Mouse (Mus musculus) limb, embryonic 11.5 days (tissue): Measurements from ENCODE around the gene Serpina3f. TPM values are rescaled to one million over a fixed set of nuclear protein-coding genes. Genes with fewer than 3 reads are reported as not detected.
"Not testable (repeated sequence)": the region's sequence is repeated elsewhere in the genome, so short reads cannot be mapped to it uniquely, and the experiment has no call there.

Experiments
- ATAC-seq: fragments of 200-750 bp; cut with Nextera tagmentation; 2 replicates; pipeline ENCODE4 v1.8.0; 2017; ENCODE audit warnings: low read depth; ENCODE audit not compliant: insufficient number of reproducible peaks, low FRiP score, low TSS enrichment
- DNase-seq: peaks from one replicate; pipeline ENCODE4 v3.0.0-alpha.2; 2015; ENCODE audit warnings: low spot score
- H3K27ac ChIP-seq: fragments of 300-500 bp; sonication (generic); replicated peaks from 2 replicates; pipeline ENCODE4 v1.5.1; 2014; ENCODE audit warnings: low read depth, mild to moderate bottlenecking, low read length
- H3K27me3 ChIP-seq: fragments of 300-500 bp; sonication (generic); 2 replicates; pipeline ENCODE4 v1.6.1; 2014; ENCODE audit warnings: mild to moderate bottlenecking, low read length, mixed read lengths; ENCODE audit not compliant: control insufficient read depth, insufficient read depth
- H3K36me3 ChIP-seq: fragments of 300-500 bp; sonication (generic); 2 replicates; pipeline ENCODE4 v1.6.1; 2014; ENCODE audit warnings: mild to moderate bottlenecking, low read length, moderate library complexity, mixed read lengths; ENCODE audit not compliant: control insufficient read depth, insufficient read depth
- H3K4me1 ChIP-seq: fragments of 300-500 bp; sonication (generic); 2 replicates; pipeline ENCODE4 v1.6.1; 2014; ENCODE audit warnings: low read length, mixed read lengths; ENCODE audit not compliant: control insufficient read depth, insufficient read depth
- H3K4me2 ChIP-seq: fragments of 300-500 bp; sonication (generic); 2 replicates; pipeline ENCODE4 v1.6.1; 2014; ENCODE audit warnings: low read depth, mild to moderate bottlenecking, moderate library complexity; ENCODE audit not compliant: severe bottlenecking
- H3K4me3 ChIP-seq: fragments of 300-500 bp; sonication (generic); 2 replicates; pipeline ENCODE4 v1.5.1; 2014; ENCODE audit warnings: low read depth, low read length
- H3K9ac ChIP-seq: fragments of 300-500 bp; sonication (generic); 2 replicates; pipeline ENCODE4 v1.6.1; 2014; ENCODE audit warnings: mild to moderate bottlenecking, low read length
- H3K9me3 ChIP-seq: fragments of 300-500 bp; sonication (generic); 2 replicates; pipeline ENCODE4 v1.6.1; 2016; ENCODE audit warnings: low read length; ENCODE audit not compliant: control insufficient read depth
- WGBS: fragments of 180-500 bp; shearing (Covaris S2); extraction: QIAGEN DNeasy Blood & Tissue Kit; methylation state at CpG from one replicate; pipeline ENCODE4 v1.1.7; 2014; 5-methylcytosine and 5-hydroxymethylcytosine counted together
- polyA plus RNA-seq: library from polyadenylated mRNA; unstranded; fragments of >200 nt; fragmentation: Nextera tagmentation; extraction: Ambion mirVana; gene quantifications from 2 replicates; pipeline ENCODE4 v1.2.1, GENCODE M21; 2014

Gene Serpina3f
- polyA plus RNA-seq, 1 experiment from 2014 or later = not detected

DNA sequence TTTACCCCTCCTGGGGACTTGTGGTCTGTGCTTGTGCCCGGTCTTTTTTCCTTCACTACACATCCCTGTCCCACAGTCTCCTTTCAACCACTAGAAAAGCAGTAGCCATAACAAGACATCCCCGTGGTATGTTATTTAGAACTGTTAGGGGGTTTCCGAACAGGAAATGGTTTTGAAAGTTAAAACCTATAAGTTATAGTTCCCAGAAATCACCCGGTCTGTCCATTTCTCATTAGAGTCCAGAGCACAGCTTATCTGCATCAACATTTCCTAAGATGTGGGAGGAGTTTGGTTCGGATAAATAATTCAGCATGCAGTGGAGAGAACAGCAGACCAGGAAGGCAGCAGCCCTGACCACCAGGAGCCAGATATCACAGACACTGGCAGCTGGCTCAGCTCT lies 21.6 kb downstream of the Serpina3f start, which contains the start of gene Serpina3g:
Serpina3g (plus strand) TSS at position 331 of the 400 bp plus-strand sequence.
- no peak within 1 kb of the TSS for H3K4me2 ChIP-seq
- no peak within 1 kb of the TSS for H3K27ac ChIP-seq
- H3K4me1 ChIP-seq = no peaks in the 10 kb centered on the region
- H3K9ac ChIP-seq = no peak within 1 kb of the TSS
- no peaks in the 10 kb centered on the region for H3K27me3 ChIP-seq
- WGBS = 71% methylated on average over 5 of the region's 5 CpGs
- H3K4me3 ChIP-seq = no peak within 1 kb of the TSS
- H3K36me3 ChIP-seq = no peaks in the 10 kb centered on the region
- H3K9me3 ChIP-seq = no peaks in the 10 kb centered on the region
- ATAC-seq (no peak), DNase-seq (no peak)

- 95% methylated on average over 1 of the region's 1 CpGs for WGBS
- ATAC-seq, H3K9me3 ChIP-seq, H3K27ac ChIP-seq, H3K4me1 ChIP-seq, H3K4me2 ChIP-seq, DNase-seq, H3K4me3 ChIP-seq, H3K27me3 ChIP-seq, H3K9ac ChIP-seq, H3K36me3 ChIP-seq: not testable (repeated sequence)
These were observed 23.7 kb downstream of the Serpina3f start for GRCm38 (mm10) chr12:104238048-104238447.

DNA sequence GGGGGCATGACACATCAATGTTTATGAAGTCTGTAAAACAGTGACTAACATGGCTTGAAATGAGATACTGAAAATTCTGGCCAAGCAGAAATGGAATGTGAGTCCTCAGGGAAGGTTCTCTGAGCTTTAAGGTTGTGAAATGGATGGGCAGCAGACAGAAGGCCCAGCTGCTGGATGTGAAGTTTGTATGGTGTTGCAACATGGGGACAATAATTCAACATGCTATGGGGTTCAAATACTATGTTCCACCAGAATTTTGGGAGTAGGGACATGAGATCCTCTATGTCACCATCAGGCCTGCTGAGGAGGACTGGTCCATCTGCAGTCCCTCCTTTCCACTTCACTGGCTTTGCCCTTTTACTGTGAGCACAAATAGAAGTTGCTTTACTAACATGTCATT lies 29.0 kb downstream of the Serpina3f start:
- Histone ChIP-seq H3K4me3 (no peak overlapping the region), H3K36me3 (no peaks in the 10 kb centered on the region), H3K9ac (no peak overlapping the region), H3K27me3 (no peaks in the 10 kb centered on the region), H3K4me2 (no peak overlapping the region), H3K9me3 (no peaks in the 10 kb centered on the region), H3K27ac (no peak overlapping the region), H3K4me1 (no peaks in the 10 kb centered on the region)
- no peak for ATAC-seq
- no peak for DNase-seq

DNA sequence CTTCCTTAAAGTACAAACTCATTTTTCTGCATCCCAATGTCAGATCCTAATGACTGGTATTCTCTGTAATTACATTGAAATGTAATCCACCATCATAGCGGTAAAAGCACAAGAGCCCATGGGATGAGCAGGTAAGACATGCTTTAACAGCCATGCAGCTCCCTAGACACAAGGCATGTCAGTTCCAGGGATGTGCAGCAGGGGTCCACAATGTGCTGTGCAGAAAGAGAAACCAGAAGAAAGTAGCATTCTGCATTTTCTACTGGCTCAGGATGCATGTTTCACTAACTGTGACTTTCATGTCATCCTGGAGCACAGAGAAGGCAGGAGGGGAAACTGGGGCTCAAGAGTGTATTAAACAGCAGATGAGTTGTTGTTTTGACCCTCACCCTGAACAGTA lies 30.7 kb downstream of the Serpina3f start:
- ATAC-seq (no peak), DNase-seq (no peak)
- H3K27ac ChIP-seq = no peak overlapping the region
- no peaks in the 10 kb centered on the region for H3K27me3 ChIP-seq
- H3K4me2 ChIP-seq = no peak overlapping the region
- H3K9ac ChIP-seq = no peak overlapping the region
- no peaks in the 10 kb centered on the region for H3K9me3 ChIP-seq
- no peaks in the 10 kb centered on the region for H3K36me3 ChIP-seq
- H3K4me1 ChIP-seq = no peaks in the 10 kb centered on the region
- 59% methylated on average over 1 of the region's 1 CpGs for WGBS
- H3K4me3 ChIP-seq = no peak overlapping the region

GRCm38 (mm10) chr12:104245595-104245994 lies 31.3 kb downstream of the Serpina3f start:
- Histone ChIP-seq H3K36me3 (no peaks in the 10 kb centered on the region), H3K4me1 (no peaks in the 10 kb centered on the region), H3K27ac (no peak overlapping the region), H3K4me2 (no peak overlapping the region), H3K9ac (no peak overlapping the region), H3K4me3 (no peak overlapping the region), H3K9me3 (no peaks in the 10 kb centered on the region), H3K27me3 (no peaks in the 10 kb centered on the region)
- ATAC-seq (no peak), DNase-seq (no peak)
- WGBS = 75% methylated on average over 3 of the region's 3 CpGs

DNA sequence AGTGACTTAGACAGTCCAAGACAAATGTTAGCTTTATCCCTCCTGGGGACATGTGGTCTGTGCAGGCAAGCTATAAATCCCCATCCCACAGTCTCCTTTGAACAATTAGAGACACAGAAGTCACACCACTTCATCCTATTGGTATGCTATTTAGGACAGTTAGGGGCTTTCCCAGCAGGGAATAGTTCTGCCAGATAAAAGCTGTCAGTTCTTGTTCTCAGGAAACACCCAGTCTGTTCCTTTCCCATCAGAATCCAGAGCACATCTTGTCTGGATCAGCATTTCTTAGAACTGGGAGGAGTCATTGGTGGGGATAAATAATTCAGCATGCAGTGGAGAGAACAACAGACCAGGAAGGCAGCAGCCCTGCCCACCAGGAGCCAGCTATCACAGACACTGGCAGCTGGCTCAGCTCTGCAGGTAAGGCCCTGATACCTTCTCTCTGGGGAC lies 33.2 kb downstream of the Serpina3f start:
- Histone ChIP-seq H3K27me3 (no peaks in the 10 kb centered on the region), H3K27ac (no peak overlapping the region), H3K4me3 (no peak overlapping the region), H3K4me2 (no peak overlapping the region), H3K4me1 (no peaks in the 10 kb centered on the region), H3K9ac (no peak overlapping the region), H3K36me3 (no peaks in the 10 kb centered on the region), H3K9me3 (no peaks in the 10 kb centered on the region)
- ATAC-seq (no peak), DNase-seq (no peak)

DNA sequence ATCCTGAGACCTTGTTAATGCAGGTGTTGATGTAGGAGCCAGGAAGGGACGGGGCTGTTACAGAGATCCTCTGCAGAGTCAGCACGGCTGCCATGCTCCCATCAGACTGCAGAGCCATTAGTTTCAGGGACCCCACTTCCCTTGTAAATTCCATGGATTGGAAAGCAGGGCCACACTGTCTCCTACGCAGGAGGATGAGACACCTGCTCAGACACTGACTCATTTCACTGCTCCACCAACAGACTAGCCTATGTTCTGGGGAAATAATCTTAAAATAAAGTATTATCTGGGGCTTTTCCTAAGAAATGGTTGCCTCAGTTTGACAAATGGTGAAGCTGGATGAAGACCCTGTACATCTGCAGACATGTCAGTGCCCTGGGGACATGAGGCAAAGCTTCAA lies 33.9 kb downstream of the Serpina3f start:
- Histone ChIP-seq H3K36me3 (no peaks in the 10 kb centered on the region), H3K4me2 (no peak overlapping the region), H3K27me3 (no peaks in the 10 kb centered on the region), H3K9me3 (no peaks in the 10 kb centered on the region), H3K4me3 (no peak overlapping the region), H3K4me1 (no peaks in the 10 kb centered on the region), H3K9ac (no peak overlapping the region), H3K27ac (no peak overlapping the region)
- 73% methylated on average over 3 of the region's 3 CpGs for WGBS
- ATAC-seq (no peak), DNase-seq (no peak)

- H3K27ac ChIP-seq = no peak overlapping the region
- no peaks in the 10 kb centered on the region for H3K9me3 ChIP-seq
- H3K36me3 ChIP-seq = no peaks in the 10 kb centered on the region
- no peak overlapping the region for H3K4me2 ChIP-seq
- H3K9ac ChIP-seq = no peak overlapping the region
- peaks cover 5% of the 10 kb centered on the region; the same call in 1 of the 2 replicates for H3K4me1 ChIP-seq
- 47% methylated on average over 3 of the region's 3 CpGs for WGBS
- ATAC-seq = no peak
- H3K27me3 ChIP-seq = no peaks in the 10 kb centered on the region
- no peak overlapping the region for H3K4me3 ChIP-seq
- DNase-seq = no peak
These were observed 46.7 kb downstream of the Serpina3f start for GRCm38 (mm10) chr12:104261041-104261440.

- H3K9ac ChIP-seq = no peak within 1 kb of the TSS
- no peaks in the 10 kb centered on the region for H3K36me3 ChIP-seq
- ATAC-seq (no peak), DNase-seq (no peak)
- no peak within 1 kb of the TSS for H3K27ac ChIP-seq
- no peak within 1 kb of the TSS for H3K4me2 ChIP-seq
- peaks cover 5% of the 10 kb centered on the region; the same call in 1 of the 2 replicates for H3K4me1 ChIP-seq
- H3K27me3 ChIP-seq = no peaks in the 10 kb centered on the region
- H3K9me3 ChIP-seq = no peaks in the 10 kb centered on the region
- no peak within 1 kb of the TSS for H3K4me3 ChIP-seq
These were observed 48.5 kb downstream of the Serpina3f start, which contains the start of gene Serpina3i for GRCm38 (mm10) chr12:104262863-104263262. Gene Serpina3i (plus strand): TSS chr12:104263122.
